In the genomic region with DNA sequence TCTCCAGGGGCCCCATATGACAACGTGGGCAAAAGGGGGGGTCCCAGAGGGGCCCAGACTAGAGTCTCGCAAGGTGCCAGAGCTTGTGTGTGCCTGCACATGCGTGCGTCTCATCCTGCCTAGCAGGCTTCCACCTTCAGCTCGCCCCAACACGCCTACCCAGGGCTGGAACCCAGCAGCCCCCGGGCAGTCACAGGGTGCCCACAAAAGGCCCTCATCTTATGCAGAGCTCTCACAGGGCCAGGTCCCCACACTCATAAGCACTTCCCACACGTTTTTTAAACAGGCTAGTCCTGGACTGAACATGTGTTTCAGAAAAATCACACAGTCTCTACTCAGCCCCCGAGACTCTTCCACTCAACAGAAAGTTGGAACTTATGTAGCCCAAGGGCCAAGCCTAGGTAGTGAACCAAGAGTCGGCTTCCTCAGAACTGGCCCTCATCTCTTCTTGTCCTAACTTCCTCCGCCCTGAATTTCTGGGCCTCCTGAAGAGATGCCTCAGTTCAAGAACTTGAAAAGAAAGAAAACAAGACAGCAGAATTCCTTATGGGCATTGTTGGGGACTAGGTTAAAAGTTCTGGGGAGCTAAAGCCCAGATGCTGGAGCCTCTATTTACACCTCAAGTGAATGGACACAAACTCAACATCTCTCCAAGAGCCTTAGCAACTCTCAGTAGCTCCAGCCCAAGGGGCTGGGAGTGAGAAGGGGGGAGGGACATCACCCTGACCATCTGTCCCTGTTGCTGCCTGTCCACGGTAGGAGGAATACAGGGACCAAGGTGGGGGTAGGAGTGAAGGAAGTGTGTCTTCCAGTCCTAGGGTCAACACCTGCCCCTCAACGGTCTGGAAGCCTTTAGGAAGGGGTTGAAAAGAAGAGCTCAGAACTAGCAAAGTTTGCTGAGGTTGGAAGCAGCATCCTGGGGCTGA, we compare ENCODE assay signal across 8 mouse cellular contexts. TPM values are rescaled to one million over a fixed set of nuclear protein-coding genes. Genes with fewer than 3 reads are reported as not detected.
DNase-seq lines count a peak whose midpoint lies in the region; ATAC-seq and TF ChIP-seq lines count a peak whose summit lies in the region.

No protein-coding gene starts in this region.

- peak overlapping the region; percentile 79 for H3K4me3 ChIP-seq in kidney, embryonic 15.5 days (replicated peaks)
- H3K4me3 ChIP-seq in forebrain, embryonic 11.5 days (ENCODE audit: low read depth, low read length): peak overlapping the region; percentile 94
- 0 out of 2 replicates have a peak overlapping the region, but pooled peaks have one; percentile 69 for H3K4me3 ChIP-seq in liver, adult 2 months (ENCODE audit: insufficient read depth, low read depth, low read length)
- peak overlapping the region; percentile 64 for H3K4me3 ChIP-seq in stomach, postnatal 0 days (ENCODE audit: low read depth, low read length)

- 16% methylated on average over 13 of the region's 13 CpGs for WGBS in kidney, embryonic 15.5 days
- WGBS in forebrain, embryonic 11.5 days: 19% methylated on average over 13 of the region's 13 CpGs
- 57% methylated on average over 13 of the region's 13 CpGs for WGBS in liver, adult 2 months
- WGBS in stomach, postnatal 0 days: 4% methylated on average over 13 of the region's 13 CpGs

- no peak for TF ChIP-seq CTCF in liver, adult 2 months (IDR thresholded peaks at IDR 0.05; ENCODE audit: low read depth, low read length)
- TF ChIP-seq CTCF in stomach, postnatal 0 days (IDR thresholded peaks at IDR 0.05; ENCODE audit: low read depth): no peak

- H3K9ac ChIP-seq in kidney, embryonic 15.5 days: peak overlapping the region; percentile 84
- H3K9ac ChIP-seq in forebrain, embryonic 11.5 days (ENCODE audit: low read length): peak overlapping the region; percentile 98
- peak overlapping the region; percentile 65 for H3K9ac ChIP-seq in liver, adult 2 months (ENCODE audit: low read depth, low read length)
- peak overlapping the region; percentile 82 for H3K9ac ChIP-seq in stomach, postnatal 0 days (ENCODE audit: low read length)

- no peaks in the 10 kb centered on the region for H3K27me3 ChIP-seq in kidney, embryonic 15.5 days
- no peaks in the 10 kb centered on the region for H3K27me3 ChIP-seq in forebrain, embryonic 11.5 days (ENCODE audit: control insufficient read depth, insufficient read depth, low read length)
- no peaks in the 10 kb centered on the region for H3K27me3 ChIP-seq in liver, adult 2 months (ENCODE audit: control insufficient read depth, insufficient read depth, low read length)
- H3K27me3 ChIP-seq in stomach, postnatal 0 days (ENCODE audit: control insufficient read depth, insufficient read depth, low read length): no peaks in the 10 kb centered on the region

- ATAC-seq in kidney, embryonic 15.5 days (replicated peaks; ENCODE audit: low FRiP score): no peak
- ATAC-seq in forebrain, embryonic 11.5 days (replicated peaks; ENCODE audit: low FRiP score): no peak
- no peak for ATAC-seq in stomach, postnatal 0 days (ENCODE audit: low FRiP score, low TSS enrichment)

- no peaks in the 10 kb centered on the region for H3K9me3 ChIP-seq in kidney, embryonic 15.5 days (replicated peaks)
- no peaks in the 10 kb centered on the region for H3K9me3 ChIP-seq in forebrain, embryonic 11.5 days (ENCODE audit: control insufficient read depth, low read length)
- H3K9me3 ChIP-seq in stomach, postnatal 0 days (ENCODE audit: control insufficient read depth, low read length): no peaks in the 10 kb centered on the region

- no peak for DNase-seq in kidney, postnatal 4 days
- DNase-seq in T-cell, adult 2 months (ENCODE audit: low spot score): peak; percentile 35
- no peak for DNase-seq in forebrain, embryonic 11.5 days (ENCODE audit: low spot score)
- no peak for DNase-seq in liver, adult 2 months (ENCODE audit: extremely low read depth, low read depth, low spot score)
- no peak for DNase-seq in stomach, postnatal 0 days (ENCODE audit: low spot score)
- DNase-seq in c-Kit-positive CD71-positive TER-119-positive erythroid progenitor cells, embryonic 14.5 days (ENCODE audit: low spot score): no peak
- DNase-seq in gastrocnemius, postnatal 10 days: no peak

- H3K79me2 ChIP-seq in liver, adult 2 months (ENCODE audit: control insufficient read depth, insufficient read depth, low read length): peaks cover 15% of the 10 kb centered on the region; the same call in 1 of the 2 replicates

- H3K36me3 ChIP-seq in kidney, embryonic 15.5 days: peaks cover 37% of the 10 kb centered on the region
- peaks cover 35% of the 10 kb centered on the region for H3K36me3 ChIP-seq in forebrain, embryonic 11.5 days (ENCODE audit: control insufficient read depth, insufficient read depth, low read length)
- peaks cover 17% of the 10 kb centered on the region for H3K36me3 ChIP-seq in liver, adult 2 months (ENCODE audit: control insufficient read depth, insufficient read depth, low read length)
- peaks cover 23% of the 10 kb centered on the region for H3K36me3 ChIP-seq in stomach, postnatal 0 days (ENCODE audit: control insufficient read depth, insufficient read depth, low read length)

- peak overlapping the region; percentile 97 for H3K27ac ChIP-seq in kidney, embryonic 15.5 days
- peak overlapping the region; percentile 92 for H3K27ac ChIP-seq in forebrain, embryonic 11.5 days (ENCODE audit: low read depth, low read length)
- no peak overlapping the region for H3K27ac ChIP-seq in liver, adult 2 months (replicated peaks; ENCODE audit: insufficient read depth, low read depth, low read length)
- H3K27ac ChIP-seq in stomach, postnatal 0 days (replicated peaks): peak overlapping the region; percentile 94

- TF ChIP-seq POLR2A in liver, adult 2 months (IDR thresholded peaks at IDR 0.05; ENCODE audit: extremely low read depth, insufficient read depth, low read length): no peak

- peaks cover 65% of the 10 kb centered on the region for H3K4me1 ChIP-seq in kidney, embryonic 15.5 days
- peaks cover 41% of the 10 kb centered on the region for H3K4me1 ChIP-seq in forebrain, embryonic 11.5 days (replicated peaks; ENCODE audit: control insufficient read depth, insufficient read depth, low read length)
- peaks cover 19% of the 10 kb centered on the region for H3K4me1 ChIP-seq in liver, adult 2 months (ENCODE audit: control insufficient read depth, insufficient read depth, low read length)
- H3K4me1 ChIP-seq in stomach, postnatal 0 days (replicated peaks; ENCODE audit: control insufficient read depth, insufficient read depth): peaks cover 28% of the 10 kb centered on the region

- no peak for TF ChIP-seq EP300 in stomach, postnatal 0 days (optimal IDR thresholded peaks at IDR 0.05)

- H3K4me2 ChIP-seq in kidney, embryonic 15.5 days: peak overlapping the region; percentile 71
- H3K4me2 ChIP-seq in forebrain, embryonic 11.5 days (ENCODE audit: low read depth, low read length, severe bottlenecking): peak overlapping the region; percentile 95
- peak overlapping the region; percentile 93 for H3K4me2 ChIP-seq in stomach, postnatal 0 days (replicated peaks; ENCODE audit: low read depth)

RNA-seq across cellular contexts. Expression of gene Pprc1, which starts 6.5 kb away (rescaled TPM):
- 33.3 and 44.6 TPM in 2 replicates for polyA plus RNA-seq in kidney, embryonic 15.5 days (2015; fragmentation: Nextera tagmentation; extraction: Ambion mirVana)
- polyA plus RNA-seq in forebrain, embryonic 11.5 days (2014; fragmentation: Nextera tagmentation; extraction: Ambion mirVana): 60.7 and 61.3 TPM in 2 replicates
- total RNA-seq in liver, adult 2 months (2014; rRNA removed): 1.1 and 2.1 TPM in 2 replicates
- polyA plus RNA-seq in liver, adult 2 months (2012; rRNA removed): 5.0 and 11.7 TPM in 2 replicates
- 8.6 and 10.7 TPM in 2 replicates for polyA plus RNA-seq in stomach, postnatal 0 days (2015; fragmentation: Nextera tagmentation; extraction: Ambion mirVana)
- total RNA-seq in gastrocnemius, postnatal 10 days (2021): 10 to 100 TPM; 12.8 to 23.6 TPM

RNA-seq across cellular contexts. Expression of gene Ldb1, which starts 6.8 kb away (rescaled TPM):
- polyA plus RNA-seq in kidney, embryonic 15.5 days (2015; fragmentation: Nextera tagmentation; extraction: Ambion mirVana): 83.4 and 91.9 TPM in 2 replicates
- 104 and 108 TPM in 2 replicates for polyA plus RNA-seq in forebrain, embryonic 11.5 days (2014; fragmentation: Nextera tagmentation; extraction: Ambion mirVana)
- 14.9 and 18.1 TPM in 2 replicates for total RNA-seq in liver, adult 2 months (2014; rRNA removed)
- 27.9 and 42.1 TPM in 2 replicates for polyA plus RNA-seq in liver, adult 2 months (2012; rRNA removed)
- polyA plus RNA-seq in stomach, postnatal 0 days (2015; fragmentation: Nextera tagmentation; extraction: Ambion mirVana): 50.1 and 54.9 TPM in 2 replicates
- 10 to 100 TPM; 36.2 to 50.3 TPM for total RNA-seq in gastrocnemius, postnatal 10 days (2021)

RNA-seq across cellular contexts. Expression of gene Hps6, which starts 34.9 kb away (rescaled TPM):
- 8.3 and 8.9 TPM in 2 replicates for polyA plus RNA-seq in kidney, embryonic 15.5 days (2015; fragmentation: Nextera tagmentation; extraction: Ambion mirVana)
- polyA plus RNA-seq in forebrain, embryonic 11.5 days (2014; fragmentation: Nextera tagmentation; extraction: Ambion mirVana): 2.5 and 3.7 TPM in 2 replicates
- 2.3 and 2.9 TPM in 2 replicates for total RNA-seq in liver, adult 2 months (2014; rRNA removed)
- polyA plus RNA-seq in liver, adult 2 months (2012; rRNA removed): 3.2 TPM in 2 replicates
- polyA plus RNA-seq in stomach, postnatal 0 days (2015; fragmentation: Nextera tagmentation; extraction: Ambion mirVana): 4.9 and 5.1 TPM in 2 replicates
- 1 to 10 TPM; 3.0 to 5.1 TPM for total RNA-seq in gastrocnemius, postnatal 10 days (2021)

RNA-seq across cellular contexts. Expression of gene Nolc1, which starts 37.5 kb away (rescaled TPM):
- polyA plus RNA-seq in kidney, embryonic 15.5 days (2015; fragmentation: Nextera tagmentation; extraction: Ambion mirVana): 99.4 and 101 TPM in 2 replicates
- polyA plus RNA-seq in forebrain, embryonic 11.5 days (2014; fragmentation: Nextera tagmentation; extraction: Ambion mirVana): 132 and 133 TPM in 2 replicates
- total RNA-seq in liver, adult 2 months (2014; rRNA removed): 3.4 and 3.8 TPM in 2 replicates
- 5.6 and 7.3 TPM in 2 replicates for polyA plus RNA-seq in liver, adult 2 months (2012; rRNA removed)
- polyA plus RNA-seq in stomach, postnatal 0 days (2015; fragmentation: Nextera tagmentation; extraction: Ambion mirVana): 36.1 and 36.5 TPM in 2 replicates
- total RNA-seq in gastrocnemius, postnatal 10 days (2021): 10 to 100 TPM; 22.9 to 26.4 TPM

RNA-seq across cellular contexts. Expression of gene Armh3, which starts 39.9 kb away (rescaled TPM):
- polyA plus RNA-seq in kidney, embryonic 15.5 days (2015; fragmentation: Nextera tagmentation; extraction: Ambion mirVana): 18.6 and 18.8 TPM in 2 replicates
- polyA plus RNA-seq in forebrain, embryonic 11.5 days (2014; fragmentation: Nextera tagmentation; extraction: Ambion mirVana): 17.2 and 19.4 TPM in 2 replicates
- total RNA-seq in liver, adult 2 months (2014; rRNA removed): 3.8 and 4.2 TPM in 2 replicates
- 4.9 and 5.2 TPM in 2 replicates for polyA plus RNA-seq in liver, adult 2 months (2012; rRNA removed)
- polyA plus RNA-seq in stomach, postnatal 0 days (2015; fragmentation: Nextera tagmentation; extraction: Ambion mirVana): 7.5 and 8.2 TPM in 2 replicates
- 10 to 100 TPM; 12.5 to 15.0 TPM for total RNA-seq in gastrocnemius, postnatal 10 days (2021)
